Mouse (Mus musculus) E14TG2a.4 (cell line): ENCODE results near the gene Anks1b.

Experiments
- CTCF ChIP-seq: conservative IDR thresholded peaks from 2 replicates; pipeline ENCODE4 v1.5.1; 2014; ENCODE audit warnings: low read length
- POU5F1 ChIP-seq: IDR thresholded peaks from 2 replicates; pipeline ENCODE4 v1.6.1; 2014; ENCODE audit warnings: low read length, borderline replicate concordance

DNA sequence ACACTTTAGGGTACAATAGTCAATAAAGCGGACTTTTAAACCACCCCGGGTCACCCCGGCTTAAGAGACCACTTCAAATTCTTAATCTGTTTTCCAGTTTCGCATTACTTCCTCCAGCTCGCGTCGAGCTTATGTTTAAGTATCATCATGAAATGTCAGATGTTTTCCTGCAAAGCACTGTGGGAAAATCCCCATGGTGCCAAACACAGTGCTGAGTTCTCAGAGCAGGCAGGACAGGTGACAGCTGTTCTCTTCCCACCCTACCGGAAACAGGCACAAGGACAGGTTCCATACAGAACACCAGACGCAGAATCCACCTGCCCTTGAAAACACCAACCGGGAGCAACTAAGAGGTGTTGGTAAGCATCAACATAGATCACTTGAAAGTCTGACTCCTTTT lies 856.2 kb downstream of the Anks1b start:
- TF ChIP-seq CTCF (no peak), POU5F1 (no peak)
